Mouse (Mus musculus) limb, embryonic 14.5 days (tissue): ENCODE data around the gene Fam89a. TPM values are rescaled to one million over a fixed set of nuclear protein-coding genes. Genes with fewer than 3 reads are reported as not detected.

Experiments used
- ATAC-seq: fragments of 200-750 bp; cut with Nextera tagmentation; 2 replicates; pipeline ENCODE4 v1.8.0; 2017; ENCODE audit warnings: low read depth, moderate number of reproducible peaks, moderate TSS enrichment; ENCODE audit not compliant: low FRiP score
- DNase-seq: peaks from one replicate; pipeline ENCODE4 v3.0.0-alpha.2; 2015; ENCODE audit warnings: low spot score
- H3K27ac ChIP-seq: fragments of 300-500 bp; sonication (generic); replicated peaks from 2 replicates; pipeline ENCODE4 v1.5.1; 2014; ENCODE audit warnings: low read depth, mild to moderate bottlenecking, low read length, moderate library complexity, mixed read lengths
- H3K27me3 ChIP-seq: fragments of 300-500 bp; sonication (generic); 2 replicates; pipeline ENCODE4 v1.6.1; 2014; ENCODE audit warnings: low read length, mixed read lengths; ENCODE audit not compliant: control insufficient read depth, insufficient read depth
- H3K36me3 ChIP-seq: fragments of 300-500 bp; sonication (generic); 2 replicates; pipeline ENCODE4 v1.6.1; 2014; ENCODE audit warnings: mild to moderate bottlenecking, low read length, moderate library complexity, mixed read lengths; ENCODE audit not compliant: control insufficient read depth, insufficient read depth
- H3K4me1 ChIP-seq: fragments of 300-500 bp; sonication (generic); 2 replicates; pipeline ENCODE4 v1.6.1; 2014; ENCODE audit warnings: antibody characterized with exemption, low read length, mixed read lengths; ENCODE audit not compliant: control insufficient read depth, insufficient read depth
- H3K4me2 ChIP-seq: fragments of 300-500 bp; sonication (generic); replicated peaks from 2 replicates; pipeline ENCODE4 v1.6.1; 2014; ENCODE audit warnings: low read depth, mild to moderate bottlenecking, low read length, moderate library complexity; ENCODE audit not compliant: severe bottlenecking
- H3K4me3 ChIP-seq: fragments of 300-500 bp; sonication (generic); replicated peaks from 2 replicates; pipeline ENCODE4 v1.5.1; 2014; ENCODE audit warnings: low read length
- H3K9ac ChIP-seq: fragments of 300-500 bp; sonication (generic); 2 replicates; pipeline ENCODE4 v1.6.1; 2014; ENCODE audit warnings: mild to moderate bottlenecking, low read depth, low read length, moderate library complexity; ENCODE audit not compliant: severe bottlenecking
- H3K9me3 ChIP-seq: fragments of 300-500 bp; sonication (generic); 2 replicates; pipeline ENCODE4 v1.6.1; 2016; ENCODE audit warnings: low read length; ENCODE audit not compliant: control insufficient read depth
- POLR2A ChIP-seq: fragments of 200-500 bp; IDR thresholded peaks from 2 replicates; pipeline ENCODE4 v1.8.0; 2012; ENCODE audit warnings: inconsistent platforms, mild to moderate bottlenecking, moderate library complexity, borderline replicate concordance; ENCODE audit not compliant: insufficient read depth, insufficient read length; ENCODE audit errors: extremely low read depth
- WGBS: fragments of 180-500 bp; shearing (Covaris S2); extraction: QIAGEN DNeasy Blood & Tissue Kit; methylation state at CpG from one replicate; pipeline ENCODE4 v1.1.7; 2014; 5-methylcytosine and 5-hydroxymethylcytosine counted together
- polyA plus RNA-seq, 2 experiments: library from polyadenylated mRNA; depleted of rRNA in 1 of 2; stranded (reverse) in 1 of 2; unstranded in 1 of 2; fragments of >200 nt; fragmentation: Nextera tagmentation in 1 of 2; extraction: Ambion mirVana in 1 of 2; gene quantifications; 2 replicates each; pipeline versions ENCODE4 v1.2.1 to v1.2.3; 2012 to 2014

Gene Fam89a
- polyA plus RNA-seq, 2 experiments = 3.4 to 4.1 TPM

GRCm38 (mm10) chr8:124758544-124758943 lies 6.9 kb upstream of the Fam89a start:
- TF ChIP-seq POLR2A = no peak
- Histone ChIP-seq H3K27me3 (no peaks in the 10 kb centered on the region; the same call in 1 of the 2 replicates), H3K4me2 (no peak overlapping the region), H3K4me1 (no peaks in the 10 kb centered on the region), H3K4me3 (no peak overlapping the region), H3K36me3 (no peaks in the 10 kb centered on the region), H3K9me3 (no peaks in the 10 kb centered on the region), H3K9ac (no peak overlapping the region), H3K27ac (no peak overlapping the region)
- ATAC-seq (no peak), DNase-seq (no peak)
- 35% methylated on average over 3 of the region's 3 CpGs for WGBS

DNA sequence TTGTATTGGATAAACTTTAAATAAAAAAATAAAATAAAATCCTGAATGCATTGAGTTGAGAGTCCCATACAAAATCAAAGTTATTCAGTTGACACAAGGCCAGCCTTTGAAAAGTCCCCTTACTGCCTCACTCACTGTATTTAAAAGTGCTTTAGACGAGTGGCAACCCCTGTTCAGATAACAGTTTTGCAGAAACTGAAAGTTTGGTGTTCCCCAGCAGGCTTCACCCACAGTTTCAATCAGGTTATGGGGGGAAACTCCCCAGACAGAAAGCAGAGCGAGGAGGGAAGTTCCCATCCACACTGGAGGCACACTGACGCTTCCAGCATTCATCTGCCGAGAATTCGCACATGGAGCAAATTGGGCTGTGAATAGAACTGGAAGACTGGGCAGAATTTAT lies 5.0 kb upstream of the Fam89a start:
- DNase-seq = no peak
- H3K27ac ChIP-seq = no peak overlapping the region
- peaks cover 18% of the 10 kb centered on the region for H3K27me3 ChIP-seq

DNA sequence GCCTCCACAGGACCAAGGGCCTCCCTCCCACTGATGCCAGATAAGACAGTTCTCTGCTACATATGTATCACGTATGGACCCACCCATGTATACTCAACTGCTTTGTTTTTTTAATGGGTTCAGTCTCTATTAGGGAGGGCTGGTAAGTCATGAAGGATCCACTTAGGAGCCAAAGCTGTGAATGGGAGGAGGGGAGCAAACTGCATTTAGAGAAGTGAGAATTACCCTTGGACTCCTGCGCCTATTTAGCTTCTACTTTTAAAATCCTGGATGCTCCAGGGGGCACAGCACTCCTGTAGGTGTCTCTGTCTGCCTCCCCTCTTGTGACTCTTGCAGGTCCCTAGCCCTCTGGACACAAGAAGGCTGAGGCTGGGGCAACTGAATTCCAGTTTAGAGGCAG lies 4.5 kb upstream of the Fam89a start:
- Histone ChIP-seq H3K9me3 (no peaks in the 10 kb centered on the region), H3K27me3 (peaks cover 22% of the 10 kb centered on the region), H3K4me3 (no peak overlapping the region), H3K9ac (no peak overlapping the region), H3K4me1 (0 out of 2 replicates have a peak, but pooled peaks cover 1% of the 10 kb centered on the region), H3K4me2 (no peak overlapping the region), H3K27ac (no peak overlapping the region), H3K36me3 (no peaks in the 10 kb centered on the region)
- WGBS = 69% methylated on average over 2 of the region's 2 CpGs
- no peak for DNase-seq
- no peak for ATAC-seq
- TF ChIP-seq POLR2A = no peak

More for the DNA sequence above, 5.0 kb upstream of the Fam89a start:
- TF ChIP-seq POLR2A = no peak
- H3K36me3 ChIP-seq = no peaks in the 10 kb centered on the region
- H3K4me3 ChIP-seq = no peak overlapping the region
- H3K9ac ChIP-seq = no peak overlapping the region
- 55% methylated on average over 5 of the region's 5 CpGs for WGBS
- H3K4me2 ChIP-seq = no peak overlapping the region
- H3K4me1 ChIP-seq = no peaks in the 10 kb centered on the region
- no peak for ATAC-seq
- H3K9me3 ChIP-seq = no peaks in the 10 kb centered on the region

DNA sequence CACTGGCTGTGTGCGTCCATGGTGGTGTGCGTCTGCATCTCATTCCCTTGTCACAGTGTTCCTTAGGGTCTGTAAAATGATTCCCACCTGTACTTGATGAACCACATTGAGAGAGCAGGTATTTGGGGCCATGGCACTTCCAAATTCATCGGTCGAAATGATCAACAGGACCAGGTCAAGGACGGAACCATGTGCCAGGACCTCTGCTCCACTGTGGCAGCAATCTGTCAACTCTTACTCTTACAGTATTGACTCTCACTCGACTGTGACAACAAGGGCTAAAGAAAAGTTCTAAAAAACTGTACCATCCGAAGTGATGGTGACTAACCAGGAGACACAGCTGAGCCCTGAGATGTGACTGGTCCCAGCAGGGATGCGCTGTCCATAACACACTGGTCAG lies 3.8 kb upstream of the Fam89a start:
- H3K4me1 ChIP-seq = 0 out of 2 replicates have a peak, but pooled peaks cover 3% of the 10 kb centered on the region
- no peak for TF ChIP-seq POLR2A
- ATAC-seq (no peak), DNase-seq (no peak)
- H3K4me2 ChIP-seq = no peak overlapping the region
- no peak overlapping the region for H3K27ac ChIP-seq
- no peaks in the 10 kb centered on the region for H3K9me3 ChIP-seq
- no peak overlapping the region for H3K9ac ChIP-seq
- H3K27me3 ChIP-seq = peaks cover 29% of the 10 kb centered on the region
- WGBS = 83% methylated on average over 8 of the region's 8 CpGs
- no peak overlapping the region for H3K4me3 ChIP-seq
- H3K36me3 ChIP-seq = no peaks in the 10 kb centered on the region

- Histone ChIP-seq H3K9ac (no peak overlapping the region), H3K4me2 (no peak overlapping the region), H3K4me3 (no peak overlapping the region), H3K27ac (no peak overlapping the region), H3K27me3 (peaks cover 36% of the 10 kb centered on the region), H3K36me3 (no peaks in the 10 kb centered on the region), H3K4me1 (0 out of 2 replicates have a peak, but pooled peaks cover 3% of the 10 kb centered on the region), H3K9me3 (no peaks in the 10 kb centered on the region)
- no peak for ATAC-seq
- 49% methylated on average over 4 of the region's 4 CpGs for WGBS
- no peak for DNase-seq
- no peak for TF ChIP-seq POLR2A
Observed at GRCm38 (mm10) chr8:124754792-124755190, 3.2 kb upstream of the Fam89a start.
